Mouse (Mus musculus) granulocyte monocyte progenitor cell, adult 5-6 weeks (primary cell): ENCODE data around the gene Pgm5. TPM values are rescaled to one million over a fixed set of nuclear protein-coding genes. Genes with fewer than 3 reads are reported as not detected.

Source experiments
- ATAC-seq: replicated peaks from 2 replicates; pipeline ENCODE4 v1.8.0; 2016; ENCODE audit warnings: mild to moderate bottlenecking, moderate TSS enrichment, inconsistent platforms; ENCODE audit not compliant: poor library complexity, severe bottlenecking
- total RNA-seq, 2 experiments: library from RNA; stranded (forward) in 1 of 2; stranded (reverse) in 1 of 2; fragments of 200-712, 200-1000 nt in 1 of 2; fragments of >200 nt in 1 of 2; fragmentation: Nextera tagmentation in 1 of 2; gene quantifications; 2 replicates each; pipeline ENCODE4 v1.2.3; 2014 to 2017

The Pgm5 gene
- total RNA-seq, 2 experiments from 2014 or later: not detected

- no peak for ATAC-seq
Observed at GRCm38 (mm10) chr19:24873873-24874272, 12.2 kb upstream of the Pgm5 start.

- peak; percentile 58 for ATAC-seq
Observed at GRCm38 (mm10) chr19:24871037-24871635, 9.5 kb upstream of the Pgm5 start.

DNA sequence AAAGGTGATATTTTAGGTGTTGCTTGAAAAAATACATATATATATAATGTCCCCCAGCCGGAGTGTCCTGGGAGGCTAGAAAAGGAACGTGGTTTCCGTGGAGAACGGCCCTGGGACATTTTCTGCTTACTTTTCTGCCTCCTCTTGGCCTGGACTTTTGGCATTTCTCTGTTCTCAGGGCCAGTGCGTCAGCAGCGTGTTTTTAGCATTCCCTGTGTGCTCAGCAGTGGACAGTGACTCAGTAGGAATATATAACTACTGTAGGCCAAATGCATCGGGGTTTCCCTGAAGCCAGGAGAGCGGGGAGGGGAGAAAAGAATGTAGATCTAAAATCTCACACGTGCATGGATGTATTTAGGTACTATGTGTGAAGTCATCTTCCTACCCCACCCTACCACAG is 3.8 kb upstream of the Pgm5 start:
- no peak for ATAC-seq

DNA sequence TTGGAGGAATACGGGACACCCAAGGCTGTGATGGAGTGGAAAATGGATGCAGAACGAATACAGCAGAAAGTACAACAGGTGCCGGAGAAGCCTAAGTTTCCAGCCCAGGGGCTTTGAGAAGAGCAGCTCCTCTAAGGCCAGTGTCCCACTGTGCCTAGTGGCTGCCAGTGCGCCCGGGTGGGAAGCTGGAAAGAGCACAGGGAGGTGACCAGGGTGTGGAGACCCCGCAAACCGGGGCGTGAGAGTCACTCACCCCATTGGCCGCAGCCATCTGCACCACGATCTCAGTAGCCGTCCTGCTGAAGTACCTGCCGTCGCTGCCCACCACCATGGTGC is 411 bp downstream of the Pgm5 start:
- ATAC-seq: no peak

DNA sequence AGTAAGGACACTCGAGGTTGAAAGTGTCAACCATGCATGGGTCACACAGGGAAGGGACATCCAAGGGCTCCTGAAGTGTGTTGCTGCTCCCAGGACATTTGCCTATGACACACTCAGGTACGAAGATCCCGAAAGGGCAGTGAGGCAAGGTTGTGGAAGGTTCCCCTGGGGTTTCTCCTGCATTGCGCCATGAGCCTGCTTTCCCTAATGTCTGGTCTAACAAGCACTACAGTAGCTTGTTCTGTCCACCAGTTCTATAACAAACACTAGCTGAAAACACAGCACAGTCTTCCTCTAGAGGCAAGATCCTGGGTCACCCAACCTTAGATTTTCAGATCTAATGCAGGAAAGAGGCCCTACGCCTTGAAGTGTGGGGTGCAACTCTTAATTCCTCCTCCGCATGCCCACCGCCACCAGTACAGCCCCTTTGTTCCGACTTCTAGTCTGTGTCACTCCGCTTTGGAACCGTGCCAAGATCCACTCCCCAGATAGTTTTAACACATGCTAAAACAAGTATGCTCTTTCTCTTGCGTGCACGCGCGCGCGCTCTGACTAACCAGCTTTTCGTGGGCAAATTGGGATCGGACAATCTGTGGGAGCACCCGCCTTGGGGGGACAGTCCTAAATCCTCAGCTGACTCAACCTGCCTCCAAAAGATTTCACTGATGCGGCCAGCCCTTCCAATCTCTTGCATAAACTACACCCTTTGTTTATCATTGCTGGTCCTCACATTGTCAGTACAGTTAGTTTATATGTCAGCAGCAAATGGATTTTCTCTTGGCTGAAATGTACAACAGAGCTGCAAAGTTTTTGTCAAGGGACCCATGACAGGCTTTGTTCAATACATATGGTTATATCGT is 10.0 kb downstream of the Pgm5 start:
- ATAC-seq: no peak

DNA sequence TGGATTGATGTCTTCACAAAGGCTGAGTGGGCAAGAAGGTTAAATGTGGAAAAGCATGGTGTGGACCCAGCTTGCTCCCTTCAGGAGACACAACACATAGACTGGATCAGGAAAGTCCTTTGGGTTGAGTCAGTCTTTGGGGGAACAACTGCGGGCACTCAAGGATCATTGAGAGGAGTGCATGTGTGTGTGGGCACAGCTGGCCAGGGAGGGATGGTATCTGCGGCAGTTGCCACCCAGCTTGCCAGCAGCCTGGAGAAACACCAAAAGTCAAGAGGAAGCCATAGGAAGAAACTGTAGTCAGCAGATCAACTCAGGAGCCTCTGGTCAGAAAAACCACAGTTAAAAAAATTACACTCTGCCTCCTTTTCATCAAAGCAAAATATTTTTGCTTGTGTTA is 12.8 kb downstream of the Pgm5 start:
- no peak for ATAC-seq

DNA sequence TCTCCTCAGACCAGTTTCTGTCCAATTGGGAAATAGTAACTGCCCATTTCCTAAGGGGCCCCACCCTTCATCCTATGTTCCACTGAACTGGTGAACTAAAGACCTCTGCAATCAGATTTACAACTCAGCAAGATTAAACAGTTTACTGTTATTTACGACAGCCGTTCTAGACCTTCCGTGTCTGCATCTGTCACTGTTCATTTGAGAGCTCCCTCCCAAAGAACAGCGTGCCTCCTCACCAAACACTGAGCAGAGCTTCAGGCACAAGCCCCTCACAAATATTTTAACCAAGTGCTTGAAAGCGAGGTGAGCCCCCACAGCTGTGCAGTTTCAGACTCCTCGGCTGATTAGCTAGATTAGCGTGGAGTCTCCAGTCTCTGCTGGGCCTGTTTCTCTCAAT is 13.3 kb downstream of the Pgm5 start:
- ATAC-seq: no peak

- no peak for ATAC-seq
Observed at GRCm38 (mm10) chr19:24845007-24845546, 16.6 kb downstream of the Pgm5 start.

- no peak for ATAC-seq
Observed at GRCm38 (mm10) chr19:24842080-24842479, 19.6 kb downstream of the Pgm5 start.

GRCm38 (mm10) chr19:24824517-24824916 is 37.1 kb downstream of the Pgm5 start:
- no peak for ATAC-seq

- no peak for ATAC-seq
Observed at GRCm38 (mm10) chr19:24815661-24816221, 45.9 kb downstream of the Pgm5 start.

DNA sequence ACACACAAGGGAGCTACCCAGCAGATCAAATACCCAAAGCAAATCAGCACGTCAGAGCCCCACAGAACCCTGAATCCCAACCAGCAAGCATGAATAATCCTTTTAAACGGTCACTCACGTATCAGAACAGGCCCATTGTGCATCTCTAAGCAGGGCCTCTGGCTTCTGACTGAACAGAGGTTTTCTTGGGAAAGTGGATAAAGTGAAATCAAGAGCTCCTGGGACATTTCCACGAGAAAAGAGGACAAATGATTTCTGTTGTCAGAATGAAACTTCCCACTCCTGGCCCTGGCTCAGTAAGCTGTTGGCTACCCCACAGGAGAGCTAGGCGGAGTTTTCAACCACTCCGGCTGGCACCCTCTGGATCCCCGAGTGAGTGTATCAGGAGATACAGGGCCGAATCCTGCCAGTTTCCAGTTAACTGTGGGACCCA is 48.8 kb downstream of the Pgm5 start:
- no peak for ATAC-seq

- ATAC-seq: no peak
Observed at GRCm38 (mm10) chr19:24812106-24812810, 49.4 kb downstream of the Pgm5 start.

DNA sequence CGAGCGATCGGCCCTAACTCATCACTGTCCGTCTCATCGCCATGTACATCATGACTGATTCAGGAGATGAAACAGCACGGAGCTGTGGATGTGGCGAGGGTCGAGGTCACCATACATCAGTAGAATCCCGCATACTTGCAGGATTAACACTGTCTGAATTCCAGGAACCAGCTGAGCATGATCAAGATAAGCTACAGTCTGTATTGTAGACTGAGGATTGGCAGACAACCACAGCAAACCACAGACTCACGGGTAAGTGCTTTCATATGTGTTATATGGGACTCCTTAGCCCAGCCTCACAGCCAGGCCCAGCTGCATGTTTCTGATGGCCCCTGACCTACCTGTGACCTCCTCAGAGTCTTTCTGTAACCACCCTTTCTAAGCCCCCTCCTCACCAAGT is 50.2 kb downstream of the Pgm5 start:
- ATAC-seq: no peak

DNA sequence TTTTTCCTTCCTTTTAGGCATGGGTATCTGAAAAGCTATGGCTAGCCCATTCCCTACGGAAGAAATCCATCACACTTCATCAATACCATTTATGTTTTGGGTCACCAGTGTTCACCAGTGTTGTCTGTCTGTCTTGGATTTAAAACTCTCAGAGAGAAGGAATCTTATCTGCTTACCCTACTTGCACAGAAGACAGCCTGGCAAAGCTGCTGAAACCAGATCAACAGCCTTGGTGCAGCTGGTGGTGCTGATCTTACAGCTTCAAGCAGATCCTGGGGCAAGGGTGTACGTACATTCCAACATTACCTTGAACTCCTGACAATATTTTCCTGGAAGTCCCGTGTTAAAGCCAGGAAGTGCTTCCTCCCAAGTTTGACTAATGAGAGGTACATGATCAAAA is 55.6 kb downstream of the Pgm5 start:
- ATAC-seq: no peak

DNA sequence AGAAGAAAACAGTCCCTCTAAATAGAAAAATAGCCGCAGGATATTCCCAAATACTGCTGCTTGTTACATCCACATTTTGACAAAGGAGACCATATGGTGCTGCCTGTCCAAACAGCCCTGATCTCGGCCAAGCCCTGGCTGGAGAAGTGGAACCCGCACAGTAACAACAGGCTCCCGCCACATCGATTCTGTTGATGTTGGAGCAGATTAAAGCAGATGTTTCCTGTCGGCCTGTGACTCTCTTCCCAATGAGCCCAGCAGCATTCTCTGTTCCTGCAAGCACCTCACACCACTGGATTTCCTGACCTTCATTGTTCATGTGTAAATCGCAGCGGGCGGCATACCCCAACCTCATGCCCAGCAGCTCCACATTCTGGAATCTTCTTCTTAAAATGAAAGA is 64.0 kb downstream of the Pgm5 start:
- no peak for ATAC-seq

GRCm38 (mm10) chr19:24794350-24794749 is 67.3 kb downstream of the Pgm5 start:
- ATAC-seq: no peak

DNA sequence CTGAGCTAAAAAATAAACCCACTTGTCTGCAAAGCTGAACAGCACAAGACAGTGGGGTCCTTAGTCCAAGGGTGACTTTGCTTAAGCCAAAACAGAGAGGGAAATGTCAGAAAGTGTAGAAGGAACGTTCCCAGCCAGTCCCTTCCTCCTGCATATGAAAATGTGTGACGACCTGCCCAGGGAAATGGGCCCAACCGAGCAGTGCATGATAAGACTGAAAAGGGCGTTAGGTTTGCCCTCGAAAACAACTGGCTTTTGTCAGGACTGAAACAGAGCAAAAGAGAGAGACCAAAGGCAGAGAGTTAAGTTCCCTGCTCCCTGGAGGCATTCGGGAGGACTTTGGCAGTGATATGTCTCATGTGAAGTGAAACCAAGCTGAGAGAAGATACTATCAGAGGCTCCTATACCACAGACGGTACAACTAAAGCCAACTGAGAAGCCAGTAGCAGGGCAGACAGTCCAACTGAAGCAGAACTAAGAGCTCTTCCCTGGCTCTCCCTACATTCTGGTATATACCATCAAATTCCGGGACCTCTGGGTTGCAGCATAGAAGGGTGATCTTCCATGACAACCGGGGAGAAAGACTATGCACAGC is 68.0 kb downstream of the Pgm5 start:
- no peak for ATAC-seq

- ATAC-seq: no peak
Observed at GRCm38 (mm10) chr19:24792876-24793275, 68.8 kb downstream of the Pgm5 start.

DNA sequence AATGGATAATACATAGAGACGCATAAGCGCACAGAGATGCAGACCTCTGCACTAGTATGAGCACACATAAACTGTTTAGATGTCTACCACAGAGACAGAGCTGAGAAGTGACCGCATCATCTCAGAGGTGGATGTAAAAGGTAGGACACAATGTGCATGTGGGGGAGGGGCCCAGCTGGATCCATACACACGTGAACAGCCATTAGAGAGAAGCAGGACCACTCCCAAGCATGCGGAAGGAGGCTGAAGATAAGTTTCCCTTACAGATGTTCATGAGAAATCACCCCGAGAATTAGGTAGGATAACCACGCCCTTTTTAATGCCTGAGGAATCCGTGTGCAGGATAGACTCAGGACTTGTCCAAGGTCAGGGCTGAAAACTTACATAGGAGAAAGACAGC is 75.8 kb downstream of the Pgm5 start:
- ATAC-seq: no peak
